Mouse (Mus musculus) small intestine, adult 2 months (tissue): ENCODE measurements around the gene Nicn1.
"Not testable (repeated sequence)": the region's sequence is repeated elsewhere in the genome, so short reads cannot be mapped to it uniquely, and the experiment has no call there.

ENCODE experiments used
- CTCF ChIP-seq: fragments of 200-500 bp; IDR thresholded peaks from 2 replicates; pipeline ENCODE4 v1.5.1; 2012; ENCODE audit warnings: low read depth, mild to moderate bottlenecking, control low read depth, inconsistent platforms, low read length, moderate library complexity, mixed read lengths; ENCODE audit not compliant: insufficient replicate concordance, insufficient read length; ENCODE audit errors: extremely low read depth
- POLR2A ChIP-seq: fragments of 200-500 bp; IDR thresholded peaks from 2 replicates; pipeline ENCODE4 v1.6.1; 2012; ENCODE audit warnings: low read depth, mild to moderate bottlenecking, control low read depth, inconsistent platforms, low read length, moderate library complexity

- TF ChIP-seq POLR2A, CTCF: not testable (repeated sequence)
Observed at GRCm38 (mm10) chr9:108322054-108322453, 31.8 kb downstream of the Nicn1 start.
